Mouse (Mus musculus): ENCODE measurements around the gene Dynlt1c.
"Not testable (repeated sequence)": the region's sequence is repeated elsewhere in the genome, so short reads cannot be mapped to it uniquely, and the experiment has no call there.

Dynlt1c gene

DNA sequence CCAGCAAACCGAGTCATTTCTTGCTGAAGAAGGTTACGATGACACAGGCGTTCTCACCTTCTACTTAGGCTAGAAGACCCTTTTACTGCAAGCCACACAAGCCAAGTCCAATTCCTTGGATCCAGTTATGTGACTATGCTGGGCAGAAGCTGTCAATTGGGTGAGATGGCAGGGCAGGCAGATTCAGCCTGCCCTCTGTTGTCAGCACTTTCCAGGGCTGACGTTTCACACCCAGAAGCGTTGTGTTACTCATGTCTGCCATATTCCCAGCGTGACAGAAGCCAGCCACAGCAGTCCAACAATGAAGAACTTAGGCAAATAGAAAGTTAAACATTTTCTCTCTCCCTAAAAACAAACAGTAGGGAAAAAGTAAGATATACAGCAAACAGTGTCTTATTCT lies 18.6 kb downstream of the Dynlt1c start:
- DNase-seq: not testable (repeated sequence)

DNA sequence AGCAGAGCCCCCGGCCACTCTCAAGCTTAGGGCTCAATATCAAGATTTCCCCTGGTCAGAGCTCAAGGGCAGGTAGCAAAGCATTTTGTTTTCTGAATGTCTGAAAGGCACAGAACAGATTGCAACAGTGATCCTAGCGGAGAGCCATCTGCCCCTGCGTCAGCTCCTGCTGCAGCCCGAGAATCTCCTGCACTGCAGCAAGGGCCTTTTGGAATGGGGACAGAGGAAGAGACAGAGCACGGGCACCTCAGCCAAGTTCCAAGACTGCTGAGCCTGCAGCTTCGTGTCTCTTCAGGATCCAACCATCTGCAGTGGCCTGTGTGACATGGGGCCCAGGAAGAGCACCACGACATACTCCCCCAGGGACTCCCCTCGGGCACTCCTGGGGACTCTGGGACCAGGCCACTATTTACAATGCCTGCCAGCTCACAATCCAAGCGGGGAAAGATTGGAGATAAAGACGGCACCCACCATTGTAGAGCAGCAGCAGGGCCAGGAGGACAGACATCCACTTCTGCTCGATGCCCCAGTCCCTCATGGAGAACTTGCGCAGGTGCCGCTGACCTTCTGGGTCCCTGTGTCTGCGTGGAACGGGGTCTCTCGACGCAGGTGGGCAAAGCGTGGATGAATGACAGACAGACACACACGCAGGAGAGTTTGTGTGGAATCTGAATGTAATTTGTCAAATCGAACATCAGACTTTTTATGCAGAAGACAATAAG lies 19.4 kb downstream of the Dynlt1c start:
- DNase-seq: not testable (repeated sequence)

DNA sequence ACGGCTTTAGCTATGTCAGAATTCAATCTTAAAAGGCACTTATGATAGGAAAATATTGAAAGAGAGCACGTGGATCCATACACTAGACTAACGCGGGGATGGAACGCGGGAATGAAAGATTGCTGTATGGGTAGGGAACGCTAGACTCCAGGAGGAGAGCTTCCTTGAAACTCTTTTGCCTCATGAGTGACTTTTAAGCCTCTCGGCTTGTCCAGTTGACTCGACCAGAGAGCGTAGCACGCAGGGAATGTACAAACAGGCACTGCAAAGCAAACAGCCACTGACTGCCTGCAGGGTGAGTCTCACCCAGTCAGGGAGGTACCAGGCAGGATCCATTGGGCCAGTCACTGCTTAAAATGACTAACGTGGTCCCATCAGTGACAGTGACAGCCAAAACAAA lies 20.5 kb downstream of the Dynlt1c start:
- DNase-seq: not testable (repeated sequence)

DNA sequence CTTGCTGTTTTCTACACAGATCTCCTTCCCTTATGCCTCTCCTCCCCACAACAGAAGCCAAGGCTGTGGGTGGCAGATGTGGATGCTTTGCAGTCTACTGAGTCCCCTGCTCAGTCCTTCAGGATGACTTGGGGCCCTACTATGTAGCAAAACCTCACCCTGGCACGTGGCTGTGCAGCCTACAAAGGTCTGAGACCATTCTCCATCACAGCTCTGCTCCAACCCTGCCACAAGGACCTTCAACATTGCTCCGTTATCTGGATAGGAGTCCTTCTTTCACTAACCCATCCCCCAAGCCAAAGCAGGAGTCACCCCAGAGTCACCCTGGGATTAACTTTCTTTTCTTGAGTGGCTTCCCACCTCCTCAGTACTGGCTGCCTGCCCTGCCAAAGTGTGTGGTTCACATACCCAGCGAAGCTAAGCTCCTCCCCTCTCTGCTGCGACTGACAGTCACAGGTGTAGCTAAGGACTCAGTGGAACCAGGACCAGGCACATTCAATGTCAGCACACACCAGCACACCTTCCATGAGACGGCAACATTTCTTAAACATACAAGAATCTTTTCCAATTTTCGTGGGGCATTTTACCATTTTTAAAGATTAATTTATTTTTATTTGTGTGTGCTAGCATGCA lies 23.6 kb downstream of the Dynlt1c start:
- DNase-seq: not testable (repeated sequence)

DNA sequence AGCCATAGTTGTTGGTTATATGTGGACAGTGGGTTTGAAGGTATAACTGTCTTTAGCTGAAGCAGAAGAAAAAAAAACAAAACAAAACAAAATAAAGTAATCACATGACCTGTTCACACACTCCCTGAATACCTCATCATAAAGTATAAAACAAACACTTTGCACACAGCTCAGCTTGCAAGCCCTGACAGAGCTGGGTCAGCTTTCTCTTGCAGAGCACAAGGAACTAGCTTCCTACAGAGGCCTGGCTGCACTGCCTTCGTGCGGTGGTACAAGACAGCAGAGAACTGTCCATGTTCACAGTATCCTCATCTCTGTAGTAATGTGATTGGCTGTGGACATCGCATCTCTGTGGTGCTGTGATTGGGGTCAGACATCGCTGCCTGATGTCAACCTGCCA lies 28.9 kb downstream of the Dynlt1c start:
- not testable (repeated sequence) for DNase-seq

DNA sequence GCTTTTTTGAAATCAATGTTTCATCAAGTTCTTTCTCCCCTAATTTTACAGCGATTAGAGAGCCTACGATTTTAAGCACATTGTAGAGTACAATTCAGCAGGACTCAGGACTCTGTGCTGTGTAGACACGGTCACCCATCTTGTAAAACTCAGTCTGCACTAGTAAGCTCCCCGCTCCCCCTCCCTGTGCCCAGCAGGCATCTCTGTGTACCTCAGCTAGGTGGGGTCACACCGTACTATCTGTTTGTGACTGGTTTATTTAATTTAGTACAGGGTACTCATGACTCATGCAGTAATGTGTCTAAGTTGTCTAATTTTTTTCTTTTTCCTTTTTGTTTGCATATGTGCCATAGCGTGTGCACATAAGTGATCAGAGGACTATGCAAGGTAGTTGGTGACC lies 31.4 kb downstream of the Dynlt1c start:
- DNase-seq: not testable (repeated sequence)

DNA sequence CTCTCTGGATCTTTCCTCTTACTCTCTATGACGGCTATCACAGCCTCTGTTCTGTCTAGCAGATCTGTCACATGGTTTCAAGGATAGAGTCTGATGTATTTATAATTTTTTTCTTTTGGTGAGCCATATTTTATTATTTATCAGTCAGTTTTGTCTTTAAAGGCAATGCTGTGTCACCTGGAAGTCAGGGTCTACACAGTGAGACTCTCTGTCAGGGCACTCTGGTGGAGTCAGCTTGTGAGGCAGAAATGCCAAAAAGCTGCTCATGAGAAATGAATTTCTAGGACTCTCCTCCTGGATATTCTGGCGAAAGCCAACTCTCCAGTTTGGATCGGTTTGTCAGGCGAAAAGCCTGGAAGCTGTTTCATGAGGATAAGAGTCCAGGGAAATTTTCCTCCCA lies 34.3 kb downstream of the Dynlt1c start:
- DNase-seq: not testable (repeated sequence)

DNA sequence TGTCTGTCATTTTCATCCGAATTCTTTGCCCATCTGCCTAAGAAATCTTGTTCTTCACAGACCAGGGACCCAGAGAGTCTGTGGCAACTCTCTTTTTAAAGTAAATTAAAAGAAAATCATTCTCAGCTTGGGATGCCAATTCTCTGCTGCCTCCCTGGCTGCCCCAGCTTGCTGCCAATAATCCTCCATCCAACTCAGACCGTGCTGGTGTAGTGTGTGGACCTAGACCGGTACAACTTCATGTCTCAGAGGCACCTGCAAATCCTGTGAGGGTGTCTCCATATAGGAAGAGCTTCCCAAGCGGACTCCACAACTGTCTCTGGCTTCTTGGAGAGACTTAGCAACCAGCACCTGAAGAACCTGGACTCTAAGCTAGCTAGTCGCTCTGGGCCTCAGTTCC lies 35.4 kb downstream of the Dynlt1c start:
- DNase-seq: no peak

DNA sequence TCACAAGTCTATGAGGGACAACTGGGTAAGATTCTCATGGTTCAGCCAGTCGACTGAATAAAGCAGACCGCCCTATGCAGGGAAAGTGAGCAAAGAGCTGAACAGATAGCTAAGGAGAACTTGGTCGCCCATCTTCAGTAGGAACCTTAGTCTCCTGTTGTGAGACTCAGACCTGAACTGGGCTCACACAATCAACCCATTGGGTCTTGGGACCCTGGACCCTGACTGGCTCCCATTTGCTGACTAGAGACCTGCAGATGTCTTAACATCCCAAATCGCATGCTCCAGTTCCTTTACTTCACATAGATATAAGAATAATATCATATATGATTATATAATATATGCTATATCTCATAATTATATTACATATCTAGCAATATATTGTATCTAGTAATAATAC lies 36.0 kb downstream of the Dynlt1c start:
- DNase-seq: not testable (repeated sequence)

DNA sequence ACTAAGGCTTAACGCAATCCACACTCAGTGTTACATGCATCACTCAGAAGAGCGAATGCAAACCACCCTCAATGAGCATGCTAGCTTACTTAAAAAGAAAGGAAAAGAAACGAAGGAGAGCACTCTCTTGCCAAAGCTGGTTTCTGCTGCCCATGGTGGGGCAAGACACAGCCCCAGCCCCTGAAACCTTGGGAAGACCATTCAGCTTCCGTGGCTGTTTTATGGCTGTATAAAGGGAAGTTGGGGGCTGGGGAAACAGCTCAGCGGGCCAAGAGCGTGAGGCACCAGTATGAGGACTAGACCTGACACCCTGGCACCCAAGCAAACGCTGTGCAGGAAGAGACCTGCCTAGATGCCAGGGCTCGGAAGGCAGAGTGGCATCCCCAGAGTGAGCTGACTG lies 37.0 kb downstream of the Dynlt1c start:
- DNase-seq: not testable (repeated sequence)

DNA sequence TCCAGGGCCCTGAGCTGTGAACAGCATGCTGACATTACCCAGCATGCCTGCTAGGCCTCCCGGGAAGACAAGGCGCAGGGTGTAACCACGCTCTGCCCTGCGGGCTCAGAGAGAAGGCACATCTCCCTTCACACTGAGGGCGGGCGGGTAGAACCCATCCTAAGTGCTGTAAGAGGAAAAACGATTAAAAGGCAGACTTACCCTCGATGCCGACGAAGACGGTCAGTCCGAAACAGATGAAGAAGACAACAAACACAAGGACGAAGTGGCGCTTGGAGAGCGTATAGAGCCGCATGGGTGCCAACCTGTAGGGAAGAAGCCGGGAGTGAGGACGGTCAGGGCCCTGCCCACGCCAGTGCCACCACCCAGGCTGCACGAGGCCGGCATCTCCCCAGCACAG lies 38.0 kb downstream of the Dynlt1c start:
- not testable (repeated sequence) for DNase-seq

DNA sequence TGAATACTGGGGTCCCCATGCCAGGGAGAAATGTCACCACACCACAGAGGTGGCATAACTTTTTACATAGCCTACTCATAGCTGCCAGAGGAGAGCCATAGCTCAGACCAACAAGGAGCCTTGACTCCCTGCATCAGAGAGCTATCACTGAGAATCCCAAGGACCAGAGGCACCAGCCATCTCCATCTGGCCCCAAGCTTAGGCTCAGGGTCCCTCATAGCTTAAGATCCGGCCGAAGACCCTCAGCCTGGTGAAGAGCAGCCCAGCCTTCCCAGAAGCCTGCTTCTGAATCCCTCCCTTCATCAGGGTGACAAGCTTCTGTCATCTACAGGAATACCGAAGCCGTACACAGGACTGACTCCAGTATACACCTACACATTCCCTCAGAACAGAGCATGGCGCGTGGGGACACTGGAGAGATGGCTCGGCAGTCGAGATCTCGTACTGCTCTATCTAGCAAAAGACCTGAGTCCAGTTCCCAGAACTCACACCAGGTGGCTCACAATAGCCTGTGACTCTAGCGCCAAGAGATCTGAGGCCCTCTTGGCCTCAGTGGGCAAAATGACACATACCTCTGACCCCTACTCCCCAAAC lies 38.7 kb downstream of the Dynlt1c start:
- DNase-seq: not testable (repeated sequence)

DNA sequence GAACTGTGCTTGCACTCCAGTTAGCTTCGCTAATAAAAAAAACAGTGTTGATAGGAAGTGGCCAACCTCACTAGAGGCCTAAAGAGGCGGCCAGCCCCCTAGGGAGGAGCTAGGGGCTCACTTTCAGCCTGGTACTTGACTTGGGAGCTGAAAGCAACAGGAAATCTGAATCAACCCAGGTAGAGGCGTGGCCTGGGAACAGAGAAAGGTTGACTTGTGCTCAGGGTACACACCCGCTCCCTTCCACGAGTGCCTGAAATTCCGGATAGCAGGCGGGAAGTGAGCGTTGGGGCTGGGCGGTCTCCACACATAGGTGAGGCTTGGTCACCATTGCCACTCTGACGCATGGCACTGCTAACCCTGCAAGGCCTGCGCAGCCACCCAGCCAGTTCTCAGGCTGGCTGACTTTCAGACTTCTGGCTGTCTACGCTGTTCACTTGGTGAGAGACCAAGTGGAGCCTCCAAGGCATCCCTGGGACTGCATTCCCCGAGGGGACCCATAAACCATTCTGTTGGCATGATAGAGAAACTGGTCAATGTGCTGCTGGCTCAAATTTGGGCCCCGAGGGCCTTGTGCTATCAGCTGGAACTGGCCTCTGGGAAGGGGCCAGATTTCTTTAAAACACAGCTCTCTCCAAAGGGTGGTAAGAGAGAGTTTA lies 39.4 kb downstream of the Dynlt1c start:
- DNase-seq: peak; percentile 72 to 86

DNA sequence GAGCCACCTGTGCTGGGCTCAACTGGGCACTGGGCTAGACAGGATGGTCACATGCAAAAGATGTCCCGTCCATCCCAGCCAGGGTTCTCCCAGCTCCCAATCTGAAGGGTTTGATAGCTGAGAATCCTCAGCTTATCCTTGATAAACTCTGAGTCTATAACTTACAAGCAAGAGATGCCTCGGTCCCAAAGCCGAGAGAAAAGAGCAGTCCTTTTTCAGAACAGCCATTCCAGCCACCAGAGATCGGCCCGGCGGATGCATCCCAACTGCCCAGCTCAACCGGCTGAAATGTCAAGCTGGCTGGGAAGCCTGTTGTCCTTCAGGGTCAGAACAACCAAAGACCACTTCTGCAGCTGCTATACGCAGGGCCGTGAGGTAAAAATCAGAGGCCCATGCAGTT lies 42.7 kb downstream of the Dynlt1c start:
- DNase-seq: peak in 1 of 2 experiments; percentile 21

DNA sequence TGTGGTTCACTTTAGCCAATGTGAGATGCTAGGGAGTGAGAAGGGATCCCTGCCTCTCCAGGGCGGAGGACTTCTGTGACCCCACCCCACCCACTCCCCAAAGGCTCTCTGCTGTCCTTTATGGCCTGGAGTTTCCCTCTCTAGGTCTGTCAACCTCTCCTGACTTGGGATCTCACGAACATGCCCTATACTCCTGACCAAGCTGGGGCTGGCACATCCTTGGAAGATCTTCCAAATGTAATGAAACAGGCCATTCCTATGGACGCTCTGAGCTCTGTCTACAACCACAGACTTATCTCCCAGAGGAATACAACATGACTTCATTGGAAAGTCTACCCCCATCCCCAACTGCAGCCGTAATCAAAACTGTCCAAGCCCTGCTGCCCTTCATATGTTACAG lies 43.2 kb downstream of the Dynlt1c start:
- DNase-seq: peak in 1 of 2 experiments; percentile 13

DNA sequence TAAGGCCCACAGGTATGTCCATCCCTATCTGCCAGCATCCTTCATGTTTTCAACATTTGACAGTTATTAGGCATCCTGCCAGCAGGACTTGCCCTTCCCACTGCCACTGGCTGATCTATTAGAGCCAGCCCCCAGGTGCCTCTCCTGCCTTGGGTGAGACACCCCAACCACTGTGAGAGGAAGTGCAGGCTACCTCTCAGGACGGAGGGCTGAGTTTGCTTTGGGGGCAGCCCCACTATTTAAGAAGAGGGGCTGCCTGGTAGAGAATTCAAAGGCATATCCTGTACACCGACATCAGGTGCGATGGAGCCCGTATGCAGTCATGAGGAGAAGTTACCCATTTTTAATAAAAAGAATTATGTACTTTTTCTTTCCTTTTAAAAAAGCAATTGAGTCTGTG lies 44.2 kb downstream of the Dynlt1c start:
- DNase-seq: not testable (repeated sequence)

DNA sequence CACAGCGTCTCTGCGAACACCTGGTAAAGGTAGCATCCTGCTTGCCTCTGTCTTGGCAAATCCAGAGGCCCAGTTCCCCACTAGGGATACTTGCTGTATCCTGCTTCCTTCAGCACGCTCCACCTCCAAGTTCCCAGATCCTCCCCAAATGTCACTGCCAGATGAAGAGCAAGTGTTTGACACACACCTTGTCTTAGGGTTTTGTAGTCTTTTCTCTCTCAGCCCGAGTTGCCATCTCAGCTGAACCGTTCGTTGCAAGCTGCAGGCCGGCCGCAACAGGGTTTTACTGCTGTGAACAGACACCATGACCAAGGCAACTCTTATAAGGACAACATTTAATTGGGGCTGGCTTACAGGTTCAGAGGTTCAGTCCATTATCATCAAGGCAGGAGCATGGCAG lies 45.4 kb downstream of the Dynlt1c start:
- DNase-seq: not testable (repeated sequence)

DNA sequence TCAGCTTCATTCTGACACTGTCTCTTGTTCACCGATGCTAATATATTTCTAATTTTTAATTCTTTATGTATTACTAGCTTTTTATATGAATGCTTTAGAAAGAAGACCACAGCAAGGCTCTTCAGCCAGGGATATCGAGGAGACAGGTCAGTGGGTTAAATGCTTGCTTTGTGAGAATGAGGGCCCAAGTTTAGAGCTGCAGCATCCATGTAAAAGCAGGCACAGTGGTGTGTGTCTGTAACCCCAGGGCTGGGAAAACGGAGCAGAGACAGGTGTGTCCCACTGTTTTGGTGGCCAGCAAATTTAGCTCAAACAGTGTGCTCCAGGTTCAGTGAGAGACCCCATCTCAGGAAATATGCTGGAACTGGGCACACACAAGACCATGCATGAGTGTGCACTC lies 46.0 kb downstream of the Dynlt1c start:
- not testable (repeated sequence) for DNase-seq

DNA sequence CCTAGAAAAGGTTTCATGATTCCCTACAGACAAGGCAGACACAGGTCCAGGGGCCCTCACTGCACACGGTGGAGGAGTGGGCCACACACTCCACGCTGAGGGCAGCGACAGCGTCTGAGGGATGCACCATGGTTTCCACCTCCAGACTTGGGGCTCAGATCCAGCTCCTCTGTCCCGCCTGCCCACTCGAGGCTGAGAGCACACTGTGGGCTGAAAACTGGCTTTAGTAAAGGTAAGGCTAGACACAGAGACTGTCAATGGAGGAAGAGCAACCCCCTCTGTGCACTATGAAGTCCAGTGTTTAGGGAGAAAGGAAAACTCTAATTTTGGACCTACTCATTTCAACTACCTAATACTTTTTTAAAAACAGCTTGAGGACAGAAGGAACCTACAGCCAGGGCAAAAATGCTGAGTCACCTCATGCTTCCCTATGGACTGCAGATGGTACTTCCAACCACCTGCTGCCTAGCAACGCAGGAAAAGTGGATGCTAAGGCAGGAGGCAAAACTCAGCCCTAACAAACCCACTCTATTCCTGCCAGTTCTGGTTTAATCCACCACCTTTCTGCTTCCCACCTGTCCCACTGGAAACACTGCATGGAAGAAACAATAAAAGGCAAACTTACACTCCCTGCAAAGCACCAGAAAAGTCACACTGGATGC lies 49.6 kb downstream of the Dynlt1c start:
- DNase-seq: peak in 1 of 2 experiments; percentile 21

DNA sequence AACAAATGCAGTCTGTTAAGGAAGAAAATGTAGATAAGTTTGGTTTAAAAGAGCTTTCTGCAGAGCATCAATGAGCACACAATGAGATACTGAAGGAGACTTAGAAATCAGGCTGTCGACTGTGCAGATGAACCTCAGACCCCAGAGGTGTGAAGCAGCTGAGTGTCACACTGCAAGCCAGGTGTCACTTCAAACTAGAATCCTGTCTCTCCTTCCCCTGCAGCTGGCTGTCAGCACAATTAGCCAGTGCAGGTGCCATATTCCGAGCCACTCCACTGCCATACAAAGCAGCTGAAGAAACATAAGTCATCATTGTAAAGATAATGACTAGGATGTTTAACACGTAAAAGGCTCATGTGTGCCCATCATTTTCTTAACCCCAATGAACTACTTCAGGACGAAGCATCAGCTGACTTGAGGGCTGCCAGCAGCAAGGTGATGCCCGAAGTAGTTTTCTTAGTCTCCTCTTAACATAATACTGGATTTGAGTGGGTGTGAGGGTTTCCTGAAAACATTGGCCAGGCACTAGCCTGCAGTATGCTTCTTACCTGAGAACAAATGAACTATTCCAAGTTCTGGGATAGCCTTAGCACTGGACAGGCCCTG lies 52.0 kb downstream of the Dynlt1c start:
- DNase-seq: not testable (repeated sequence)

DNA sequence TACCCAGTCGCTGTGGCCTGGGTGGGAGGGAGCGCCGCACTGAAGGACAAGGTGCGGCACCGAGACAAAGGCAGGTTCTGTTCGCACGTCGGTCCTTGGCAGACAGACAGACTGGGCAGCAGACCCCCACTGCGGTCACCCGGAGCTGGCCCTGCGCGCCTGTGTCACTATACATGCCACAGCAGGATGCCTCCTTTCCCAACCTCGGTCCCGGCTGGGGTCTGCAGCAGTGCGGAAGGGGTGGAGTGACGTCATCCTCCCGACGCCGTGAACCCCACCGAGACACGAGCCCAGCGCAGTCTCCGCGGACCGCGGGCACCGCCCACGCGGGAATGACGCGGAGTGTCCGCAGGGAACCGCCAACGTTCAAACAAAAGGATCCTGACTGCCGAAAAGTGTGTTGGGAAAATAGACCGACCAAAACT lies 53.6 kb downstream of the Dynlt1c start:
- DNase-seq: peak; percentile 78 to 86

DNA sequence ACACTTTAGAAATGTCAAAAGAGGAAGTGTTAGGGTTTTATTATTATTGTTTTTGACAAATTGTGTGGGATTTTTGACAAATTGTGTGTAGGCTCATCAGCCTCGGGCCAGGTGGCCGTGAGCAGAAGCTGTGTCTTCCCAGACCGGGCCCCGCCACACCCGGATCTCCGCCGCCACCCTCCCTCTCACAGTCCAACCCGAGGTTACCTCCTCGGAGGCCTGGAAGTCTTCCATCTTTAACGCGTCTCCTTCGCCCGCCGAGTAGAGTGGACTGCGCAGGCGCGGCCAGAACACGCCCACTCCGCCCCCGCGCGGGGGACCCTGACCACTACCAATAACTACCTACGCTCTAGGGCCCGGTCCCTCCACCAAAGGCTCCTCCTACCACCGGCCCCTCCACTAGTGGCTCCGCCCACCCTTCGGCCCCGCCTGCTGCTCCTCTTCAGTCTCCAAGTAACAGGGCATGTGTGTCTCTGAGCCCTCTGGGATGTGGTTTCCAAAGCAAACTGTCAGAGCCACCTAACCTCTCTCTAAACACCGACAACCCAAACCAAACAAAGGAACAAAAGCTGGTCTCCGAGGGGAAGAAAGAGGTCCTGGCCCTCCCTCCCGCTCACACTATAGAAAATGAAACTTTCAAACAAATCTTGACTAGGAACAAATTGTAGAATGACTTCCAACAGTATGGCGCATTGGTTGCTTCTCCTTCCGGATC lies 54.3 kb downstream of the Dynlt1c start, which contains the start of gene Dynlt1f:
TSS of gene Dynlt1f (minus strand) at position 334 of the 715 bp plus-strand sequence.
- DNase-seq: peak; percentile 84 to 92

Data from lung, postnatal 4 days (tissue).